Mouse (Mus musculus) megakaryocyte, embryonic 14.5 days (primary cell): ENCODE data around the gene Papolb.

ENCODE experiments used
- FLI1 ChIP-seq: IDR thresholded peaks from 2 replicates; pipeline ENCODE4 v1.6.1; 2012; ENCODE audit warnings: low read length, inconsistent platforms, mixed read lengths
- GATA1 ChIP-seq: IDR thresholded peaks from 3 replicates; pipeline ENCODE4 v1.6.1; 2012; ENCODE audit warnings: mixed read lengths, low read length, inconsistent platforms, borderline replicate concordance

DNA sequence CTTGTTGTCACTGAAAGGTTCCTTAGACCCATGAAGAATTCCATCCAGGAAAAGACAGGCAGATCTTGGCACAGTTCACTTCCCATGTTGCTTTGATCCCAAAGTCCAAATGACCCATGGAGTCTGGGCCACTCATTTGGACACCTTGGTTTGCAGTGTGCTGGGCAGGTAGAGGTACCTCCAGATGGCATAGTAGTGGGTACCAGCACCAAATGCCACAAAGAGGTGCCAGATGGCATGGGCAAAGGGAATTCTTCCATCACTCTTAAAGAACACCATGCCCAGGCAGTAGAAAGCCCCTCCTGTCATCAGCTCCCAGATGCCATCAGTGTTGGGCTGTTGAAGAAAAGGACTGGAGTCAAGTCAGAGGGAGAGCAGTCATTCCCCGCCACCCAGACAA is 34.7 kb upstream of the Papolb start:
- TF ChIP-seq FLI1 (no peak), GATA1 (no peak)
